Mouse (Mus musculus) forebrain, postnatal 0 days (tissue): Measurements from ENCODE around the gene Trpv2. TPM values are rescaled to one million over a fixed set of nuclear protein-coding genes. Genes with fewer than 3 reads are reported as not detected.

Source experiments
- ATAC-seq: fragments of 200-750 bp; cut with Nextera tagmentation; 2 replicates; pipeline ENCODE4 v1.8.0; 2017; ENCODE audit warnings: mild to moderate bottlenecking, moderate library complexity
- DNase-seq: peaks from one replicate; pipeline ENCODE4 v3.0.0-alpha.2; 2015
- H3K27ac ChIP-seq: fragments of 300-500 bp; sonication (generic); 2 replicates; pipeline ENCODE4 v1.5.1; 2014; ENCODE audit warnings: low read depth, mild to moderate bottlenecking, antibody characterized with exemption, low read length, moderate library complexity, mixed read lengths
- H3K27me3 ChIP-seq: fragments of 300-500 bp; sonication (generic); 2 replicates; pipeline ENCODE4 v1.6.1; 2014; ENCODE audit warnings: mild to moderate bottlenecking, low read length, mixed read lengths; ENCODE audit not compliant: insufficient read depth
- H3K36me3 ChIP-seq: fragments of 300-500 bp; sonication (generic); 2 replicates; pipeline ENCODE4 v1.6.1; 2014; ENCODE audit warnings: mild to moderate bottlenecking, moderate library complexity; ENCODE audit not compliant: insufficient read depth
- H3K4me1 ChIP-seq: fragments of 300-500 bp; sonication (generic); 2 replicates; pipeline ENCODE4 v1.6.1; 2014; ENCODE audit warnings: antibody characterized with exemption; ENCODE audit not compliant: insufficient read depth
- H3K4me2 ChIP-seq: fragments of 300-500 bp; sonication (generic); 2 replicates; pipeline ENCODE4 v1.6.1; 2014; ENCODE audit warnings: low read depth, mild to moderate bottlenecking, moderate library complexity
- H3K4me3 ChIP-seq: fragments of 300-500 bp; sonication (generic); 2 replicates; pipeline ENCODE4 v1.5.1; 2014; ENCODE audit warnings: low read depth, low read length, mixed read lengths
- H3K9ac ChIP-seq: fragments of 300-500 bp; sonication (generic); 2 replicates; pipeline ENCODE4 v1.6.1; 2014; ENCODE audit warnings: mild to moderate bottlenecking
- H3K9me3 ChIP-seq: fragments of 300-500 bp; sonication (generic); 2 replicates; pipeline ENCODE4 v1.6.1; 2016; ENCODE audit warnings: low read length
- CTCF ChIP-seq: sonication (generic); IDR thresholded peaks from 2 replicates; pipeline ENCODE4 v1.5.1; 2016; ENCODE audit warnings: antibody characterized with exemption, control low read depth, low read depth
- WGBS: fragments of 180-500 bp; shearing (Covaris S2); extraction: QIAGEN DNeasy Blood & Tissue Kit; methylation state at CpG from one replicate; pipeline ENCODE4 v1.1.7; 2014; 5-methylcytosine and 5-hydroxymethylcytosine counted together
- polyA plus RNA-seq: library from polyadenylated mRNA; unstranded; fragments of >200 nt; fragmentation: Nextera tagmentation; extraction: Ambion mirVana; gene quantifications from 2 replicates; pipeline ENCODE4 v1.2.1, GENCODE M21; 2015
- total RNA-seq: library from RNA; depleted of rRNA; stranded (reverse); fragments of >200 nt; gene quantifications from 2 replicates; pipeline ENCODE4 v1.2.3, GENCODE M21; 2014

The Trpv2 gene
- total and polyA plus RNA-seq, 2 experiments from 2014 or later, result 26.2 to 46.6 TPM

DNA sequence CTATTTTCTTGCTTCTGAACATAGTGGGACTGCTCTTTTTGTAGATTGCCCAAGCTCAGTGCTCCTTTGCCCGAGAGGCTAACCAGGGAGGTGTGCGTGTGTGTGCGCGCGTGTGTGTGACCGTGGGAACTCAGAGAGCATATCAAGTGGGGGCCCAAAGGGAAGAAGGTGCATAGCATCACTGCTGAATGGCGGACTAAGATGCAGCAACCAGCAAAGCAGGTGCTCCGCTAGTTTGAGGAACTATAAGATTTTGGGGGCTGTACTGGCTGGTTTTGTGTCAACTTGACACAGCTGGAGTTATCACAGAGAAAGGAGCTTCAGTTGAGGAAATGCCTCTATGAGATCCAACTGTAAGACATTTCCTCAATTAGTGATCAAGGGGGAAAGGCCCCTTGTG, 46.8 kb downstream of the Trpv2 start:
- TF ChIP-seq CTCF, result no peak
- peaks cover 5% of the 10 kb centered on the region; the same call in 1 of the 2 replicates for H3K4me1 ChIP-seq
- H3K27ac ChIP-seq, result no peak overlapping the region
- WGBS, result 93% methylated on average over 8 of the region's 8 CpGs
- no peak overlapping the region for H3K9ac ChIP-seq
- no peak overlapping the region for H3K4me2 ChIP-seq
- DNase-seq, result no peak
- no peaks in the 10 kb centered on the region for H3K27me3 ChIP-seq
- H3K36me3 ChIP-seq, result 0 out of 2 replicates have a peak, but pooled peaks cover 8% of the 10 kb centered on the region
- H3K9me3 ChIP-seq, result no peaks in the 10 kb centered on the region
- no peak overlapping the region for H3K4me3 ChIP-seq
- ATAC-seq, result no peak

DNA sequence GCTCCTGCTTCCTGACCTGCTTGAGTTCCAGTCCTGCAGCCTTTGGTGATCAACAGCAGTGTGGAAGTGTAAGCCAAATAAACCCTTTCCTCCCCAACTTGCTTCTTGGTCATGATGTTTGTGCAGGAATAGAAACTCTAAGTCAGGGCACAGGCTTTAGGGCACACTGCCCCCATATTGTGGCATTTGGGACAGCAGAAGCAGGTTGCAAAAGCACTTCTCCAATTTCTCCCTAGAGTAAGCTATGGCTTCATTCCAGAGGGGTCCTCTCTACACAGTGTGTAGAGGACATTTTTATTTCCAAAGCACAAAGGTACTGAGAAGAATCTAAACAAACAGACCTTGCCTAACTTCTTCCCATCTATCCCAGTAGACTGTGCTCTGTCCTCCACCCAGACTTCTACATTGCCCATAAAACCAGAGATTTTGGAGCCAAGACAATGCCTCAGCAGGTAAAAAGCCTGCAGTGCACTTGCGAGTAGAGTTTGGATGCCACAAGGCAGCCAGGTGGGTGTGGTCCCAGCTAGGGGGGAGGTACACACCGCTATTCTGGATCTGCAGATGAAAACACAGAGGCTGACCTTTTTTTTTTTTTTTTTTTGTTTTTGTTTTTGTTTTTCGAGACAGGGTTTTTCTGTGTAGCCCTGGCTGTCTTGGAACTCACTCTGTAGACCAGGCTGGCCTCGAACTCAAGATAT, 47.4 kb downstream of the Trpv2 start:
- DNase-seq, result no peak
- H3K9ac ChIP-seq, result no peak overlapping the region

DNA sequence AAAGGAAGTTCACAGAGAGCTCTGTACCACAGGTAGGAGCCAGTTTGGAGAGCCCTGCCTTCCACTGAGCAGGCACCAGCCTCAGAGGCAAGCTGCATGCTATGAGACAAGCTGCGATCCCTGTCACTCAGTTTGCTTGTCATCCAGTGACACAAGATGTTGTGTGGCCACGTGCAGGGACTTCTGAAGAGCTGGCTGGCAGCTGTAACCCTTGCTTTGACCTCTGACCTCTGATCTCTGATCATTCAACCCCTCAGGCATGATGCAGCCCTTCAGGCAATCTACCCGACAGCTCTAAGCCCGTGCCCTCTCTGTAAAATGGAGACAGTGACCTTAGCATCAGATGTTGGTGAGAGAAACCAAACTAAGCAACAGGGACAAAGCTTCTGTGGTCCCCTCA, 48.6 kb downstream of the Trpv2 start:
- Histone ChIP-seq H3K9me3 (no peaks in the 10 kb centered on the region), H3K4me3 (no peak overlapping the region), H3K36me3 (0 out of 2 replicates have a peak, but pooled peaks cover 8% of the 10 kb centered on the region), H3K4me1 (peaks cover 5% of the 10 kb centered on the region; the same call in 1 of the 2 replicates), H3K27me3 (no peaks in the 10 kb centered on the region), H3K4me2 (no peak overlapping the region), H3K9ac (no peak overlapping the region), H3K27ac (no peak overlapping the region)
- DNase-seq (no peak), ATAC-seq (no peak)
- WGBS, result 67% methylated on average over 4 of the region's 4 CpGs
- no peak for TF ChIP-seq CTCF

More for the DNA sequence above, 47.4 kb downstream of the Trpv2 start:
- H3K36me3 ChIP-seq, result 0 out of 2 replicates have a peak, but pooled peaks cover 8% of the 10 kb centered on the region
- TF ChIP-seq CTCF, result no peak
- H3K4me3 ChIP-seq, result no peak overlapping the region
- no peaks in the 10 kb centered on the region for H3K27me3 ChIP-seq
- WGBS, result 80% methylated on average over 4 of the region's 4 CpGs
- H3K4me1 ChIP-seq, result peaks cover 5% of the 10 kb centered on the region; the same call in 1 of the 2 replicates
- no peak overlapping the region for H3K27ac ChIP-seq
- no peaks in the 10 kb centered on the region for H3K9me3 ChIP-seq
- no peak for ATAC-seq
- H3K4me2 ChIP-seq, result no peak overlapping the region

DNA sequence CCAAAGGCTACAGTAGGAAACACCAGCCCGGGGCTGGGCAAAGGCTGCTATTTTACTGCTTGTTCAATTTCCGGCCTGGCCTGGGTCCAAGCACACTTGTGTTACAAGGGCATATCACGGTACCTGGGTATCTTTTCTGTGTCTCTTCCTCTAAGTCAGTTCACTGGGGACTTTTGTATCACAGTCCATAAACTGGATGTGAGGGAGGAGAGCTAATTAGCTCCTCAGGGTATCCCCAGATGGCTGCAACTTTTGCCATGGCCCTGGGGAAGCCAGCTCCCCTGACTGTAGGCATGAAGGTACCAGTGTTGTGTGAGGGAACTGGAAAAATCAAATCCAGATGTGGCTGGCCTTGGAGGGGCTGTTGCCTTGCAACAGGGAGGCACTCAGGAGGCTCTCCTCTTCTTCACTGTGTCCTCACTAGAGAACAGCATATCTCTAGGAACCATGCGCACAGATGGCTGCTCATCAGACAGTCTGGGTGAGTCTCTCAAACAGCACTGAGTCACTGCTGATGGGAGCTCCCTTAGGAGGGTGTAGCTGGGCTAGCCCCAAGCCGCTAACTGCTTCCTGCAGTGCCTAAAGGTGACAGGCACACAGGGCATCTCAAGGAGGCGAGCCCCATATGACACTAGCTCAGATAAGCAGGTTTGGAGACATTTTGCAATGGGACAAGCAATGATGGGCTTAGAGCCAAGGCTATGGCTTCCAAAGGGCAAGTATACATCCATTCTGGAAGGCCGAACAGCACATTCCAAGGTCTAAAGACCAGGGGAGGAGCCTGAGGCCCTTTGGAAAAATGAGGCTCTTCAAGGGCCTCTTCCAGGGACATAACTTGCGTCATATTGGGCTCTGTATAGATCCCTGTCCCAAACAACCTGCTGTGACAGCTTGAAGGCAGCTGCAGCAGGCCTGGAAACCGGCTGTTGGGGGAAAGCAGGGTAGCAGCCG, 50.3 kb downstream of the Trpv2 start:
- Histone ChIP-seq H3K4me2 (no peak overlapping the region), H3K4me1 (peaks cover 10% of the 10 kb centered on the region), H3K4me3 (no peak overlapping the region), H3K9ac (no peak overlapping the region), H3K27me3 (no peaks in the 10 kb centered on the region), H3K9me3 (no peaks in the 10 kb centered on the region), H3K27ac (peak overlapping the region; percentile 84), H3K36me3 (no peaks in the 10 kb centered on the region)
- 54% methylated on average over 10 of the region's 10 CpGs for WGBS
- DNase-seq (peak; percentile 89), ATAC-seq (peak; percentile 88)
- no peak for TF ChIP-seq CTCF

DNA sequence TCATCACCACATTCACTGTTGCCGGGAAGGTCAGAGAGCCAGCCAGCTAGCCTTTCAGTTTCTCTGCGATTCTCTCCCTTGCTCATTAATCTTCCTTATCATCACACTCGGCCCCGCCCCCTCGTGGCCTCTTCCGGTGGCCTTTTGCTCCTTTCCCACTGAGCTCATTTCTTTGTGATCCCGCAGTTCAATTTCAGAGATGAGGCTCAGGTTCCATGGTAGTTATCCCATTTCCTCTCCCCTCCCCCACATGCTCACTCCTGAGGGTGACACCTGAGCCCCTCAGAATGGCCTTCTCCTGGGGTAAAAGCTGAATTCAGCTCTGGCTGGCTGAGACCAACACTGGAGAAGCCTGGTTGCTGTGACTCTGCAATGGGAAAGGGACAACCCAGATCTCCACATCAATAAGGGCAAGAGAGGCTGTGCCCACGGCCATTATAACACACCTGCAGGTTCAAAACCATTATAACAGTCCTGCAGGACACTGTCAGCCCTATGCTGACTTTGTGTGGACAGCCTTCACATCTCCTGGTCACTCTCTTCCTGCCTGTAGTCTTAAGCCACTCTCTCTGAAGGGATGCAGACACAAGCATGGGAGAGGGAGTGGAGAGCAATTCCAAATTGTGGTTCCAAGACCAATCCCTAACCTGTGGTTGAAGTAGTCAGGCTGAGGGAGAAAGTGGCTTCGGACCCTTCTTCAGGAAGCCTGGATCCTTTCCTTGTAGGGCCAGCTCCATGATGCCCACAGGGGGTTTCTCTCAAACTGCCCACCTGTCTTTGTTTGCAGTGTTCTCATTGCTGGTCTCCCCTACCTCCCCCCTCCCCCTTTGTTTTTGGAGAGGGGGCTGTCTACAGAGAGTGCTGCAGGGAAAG, 55.3 kb downstream of the Trpv2 start:
- Histone ChIP-seq H3K9me3 (no peaks in the 10 kb centered on the region), H3K36me3 (no peaks in the 10 kb centered on the region), H3K27ac (peak overlapping the region; percentile 64; the same call in 1 of the 2 replicates), H3K4me1 (peaks cover 15% of the 10 kb centered on the region), H3K4me3 (no peak overlapping the region), H3K4me2 (peak overlapping the region; percentile 44), H3K9ac (peak overlapping the region; percentile 44; the same call in 1 of the 2 replicates), H3K27me3 (no peaks in the 10 kb centered on the region)
- ATAC-seq, result no peak
- no peak for TF ChIP-seq CTCF
- 6% methylated on average over 9 of the region's 9 CpGs for WGBS
- DNase-seq, result no peak

DNA sequence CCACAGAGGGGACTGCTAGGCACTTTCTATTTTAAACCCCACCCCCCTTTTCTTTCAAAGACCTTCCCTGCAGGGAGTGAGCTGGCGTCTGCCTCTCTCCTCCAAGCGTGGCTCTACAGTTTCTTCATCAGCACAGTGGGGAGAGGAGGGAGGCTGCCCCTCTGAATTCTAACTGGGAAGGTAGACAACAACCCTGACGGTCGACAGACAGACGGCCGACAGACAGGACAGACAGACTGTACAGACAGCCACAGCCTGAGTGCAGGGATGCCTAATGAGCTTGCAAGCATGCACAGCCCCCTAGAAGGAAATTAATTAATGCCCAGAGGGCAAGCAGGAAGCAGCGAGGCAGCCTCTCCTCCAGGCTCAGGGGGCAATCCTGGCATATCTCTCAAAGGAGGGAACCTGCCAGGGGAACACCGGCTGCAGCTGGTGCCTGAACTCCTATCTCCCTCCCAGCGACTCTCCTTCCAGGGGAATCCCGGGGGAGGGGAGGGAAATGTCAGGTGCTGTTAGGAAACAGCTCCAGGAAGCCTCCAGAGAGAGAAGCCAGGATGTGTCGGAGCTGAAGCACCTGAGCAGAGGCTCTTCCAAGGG, 56.0 kb downstream of the Trpv2 start:
- 3% methylated on average over 11 of the region's 11 CpGs for WGBS
- Histone ChIP-seq H3K36me3 (no peaks in the 10 kb centered on the region), H3K4me1 (peaks cover 15% of the 10 kb centered on the region), H3K9ac (peak overlapping the region; percentile 44), H3K4me3 (peak overlapping the region; percentile 3; the same call in 1 of the 2 replicates), H3K9me3 (no peaks in the 10 kb centered on the region), H3K4me2 (peak overlapping the region; percentile 44), H3K27me3 (no peaks in the 10 kb centered on the region), H3K27ac (peak overlapping the region; percentile 64; the same call in 1 of the 2 replicates)
- peak; percentile 65 for ATAC-seq
- no peak for TF ChIP-seq CTCF
- no peak for DNase-seq
